Mouse (Mus musculus): ENCODE measurements around the gene Fcrlb. TPM values are rescaled to one million over a fixed set of nuclear protein-coding genes. Genes with fewer than 3 reads are reported as not detected.

Fcrlb gene
- polyA plus RNA-seq, 1 experiment = not detected

DNA sequence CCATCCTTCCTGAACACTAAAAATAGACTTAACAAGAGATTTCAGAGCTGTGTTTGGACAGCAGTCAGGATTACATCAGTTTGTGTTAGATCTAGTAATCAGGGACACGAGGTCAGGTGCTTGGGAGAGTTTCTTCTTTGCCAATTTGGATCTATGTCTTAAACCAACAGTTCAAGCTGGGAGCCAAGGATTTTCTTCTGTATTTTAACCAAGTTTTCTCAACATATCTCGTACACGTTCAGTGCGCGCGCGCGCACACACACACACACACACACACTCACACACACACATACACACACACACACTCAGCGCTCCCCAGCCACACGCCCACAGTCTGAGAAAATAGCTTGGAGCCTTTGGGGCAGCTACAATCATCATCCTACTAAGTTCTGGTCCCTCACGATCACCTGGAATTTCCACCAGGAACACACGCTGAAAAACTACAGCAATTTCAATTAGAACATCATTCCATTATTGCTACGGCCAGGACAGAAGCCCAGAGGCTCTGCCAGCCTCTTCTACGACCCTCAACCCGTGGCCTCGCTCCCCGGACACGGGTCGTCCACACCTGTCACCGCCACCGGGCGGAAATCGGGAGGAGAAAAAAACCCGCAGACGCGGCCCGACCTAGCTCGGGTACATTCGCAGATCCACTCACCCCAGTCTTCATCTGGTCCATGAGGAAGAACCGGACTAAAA lies 45.6 kb downstream of the Fcrlb start:
- TF ChIP-seq EP300 (IDR thresholded peaks at IDR 0.05; ENCODE audit: insufficient read depth, low read depth, low read length) (no peak), POLR2A (IDR thresholded peaks at IDR 0.05; ENCODE audit: insufficient read depth, low read length) (no peak), CTCF (IDR thresholded peaks at IDR 0.05; ENCODE audit: low read depth, low read length) (no peak)
- H3K36me3 ChIP-seq (ENCODE audit: control insufficient read depth, insufficient read depth, low read length, poor library complexity, severe bottlenecking) = no peaks in the 10 kb centered on the region
- no peaks in the 10 kb centered on the region for H3K4me1 ChIP-seq (ENCODE audit: control insufficient read depth, insufficient read depth, low read length)
- H3K9ac ChIP-seq (ENCODE audit: low read depth, poor library complexity, severe bottlenecking) = peak overlapping the region; percentile 76
- H3K27ac ChIP-seq (ENCODE audit: insufficient read depth, low read length) = no peak overlapping the region
- no peaks in the 10 kb centered on the region for H3K27me3 ChIP-seq (ENCODE audit: control insufficient read depth, insufficient read depth, low read length, poor library complexity, severe bottlenecking)
- peak overlapping the region; percentile 98 for H3K4me3 ChIP-seq (ENCODE audit: low read depth, low read length)
- H3K9me3 ChIP-seq (replicated peaks; ENCODE audit: control insufficient read depth, insufficient read depth, low read length, poor library complexity, severe bottlenecking) = no peaks in the 10 kb centered on the region

DNA sequence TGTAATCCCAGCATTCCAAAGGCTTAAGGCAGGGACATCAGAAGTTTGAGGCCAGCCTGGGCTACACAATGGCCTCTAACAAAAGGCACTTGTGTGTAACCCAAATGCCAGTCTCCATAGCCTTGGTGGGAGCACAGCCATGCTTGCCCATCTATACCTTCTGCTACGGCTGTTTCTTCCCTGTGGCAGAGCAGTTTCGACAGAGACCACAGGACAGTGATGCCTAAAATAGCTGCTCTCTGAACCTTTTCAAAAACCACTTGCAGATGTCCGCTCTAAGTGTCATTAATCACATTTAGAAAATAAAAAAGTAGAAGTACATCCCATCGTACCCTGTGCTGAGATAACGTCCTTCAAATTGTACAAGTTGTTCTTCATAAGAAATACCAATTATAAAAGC lies 47.3 kb downstream of the Fcrlb start:
- Histone ChIP-seq H3K27ac (ENCODE audit: insufficient read depth, low read length) (no peak overlapping the region), H3K4me3 (ENCODE audit: low read depth, low read length) (no peak overlapping the region), H3K9ac (ENCODE audit: low read depth, poor library complexity, severe bottlenecking) (no peak overlapping the region), H3K36me3 (ENCODE audit: control insufficient read depth, insufficient read depth, low read length, poor library complexity, severe bottlenecking) (no peaks in the 10 kb centered on the region), H3K4me1 (ENCODE audit: control insufficient read depth, insufficient read depth, low read length) (no peaks in the 10 kb centered on the region), H3K27me3 (ENCODE audit: control insufficient read depth, insufficient read depth, low read length, poor library complexity, severe bottlenecking) (no peaks in the 10 kb centered on the region), H3K9me3 (replicated peaks; ENCODE audit: control insufficient read depth, insufficient read depth, low read length, poor library complexity, severe bottlenecking) (no peaks in the 10 kb centered on the region)
- no peak for TF ChIP-seq CTCF (IDR thresholded peaks at IDR 0.05; ENCODE audit: low read depth, low read length)

DNA sequence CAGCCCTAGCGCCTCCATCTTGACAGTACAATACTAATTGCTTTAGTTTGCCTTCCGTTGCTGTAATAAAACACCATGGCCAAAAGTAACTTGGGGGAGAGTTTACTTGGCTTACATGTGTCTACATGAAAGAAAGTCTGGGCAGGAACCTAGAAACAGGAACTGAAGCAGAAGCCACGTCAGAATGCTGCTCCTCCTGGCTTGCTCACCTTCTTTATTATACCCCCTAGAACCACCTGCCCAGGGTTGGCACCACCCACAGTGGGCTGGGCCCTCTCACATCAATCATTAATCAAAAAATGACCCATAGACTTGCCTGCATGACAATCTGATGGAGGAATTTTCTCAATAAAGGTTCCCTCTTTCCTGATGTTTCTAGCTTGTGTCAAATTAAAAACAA lies 48.0 kb downstream of the Fcrlb start:
- Histone ChIP-seq H3K36me3 (ENCODE audit: control insufficient read depth, insufficient read depth, low read length, poor library complexity, severe bottlenecking) (no peaks in the 10 kb centered on the region), H3K27ac (ENCODE audit: insufficient read depth, low read length) (no peak overlapping the region), H3K9ac (ENCODE audit: low read depth, poor library complexity, severe bottlenecking) (no peak overlapping the region), H3K4me1 (ENCODE audit: control insufficient read depth, insufficient read depth, low read length) (no peaks in the 10 kb centered on the region), H3K4me3 (ENCODE audit: low read depth, low read length) (no peak overlapping the region), H3K9me3 (replicated peaks; ENCODE audit: control insufficient read depth, insufficient read depth, low read length, poor library complexity, severe bottlenecking) (no peaks in the 10 kb centered on the region), H3K27me3 (ENCODE audit: control insufficient read depth, insufficient read depth, low read length, poor library complexity, severe bottlenecking) (no peaks in the 10 kb centered on the region)
- TF ChIP-seq POLR2A (IDR thresholded peaks at IDR 0.05; ENCODE audit: insufficient read depth, low read length) = no peak
- TF ChIP-seq CTCF (IDR thresholded peaks at IDR 0.05; ENCODE audit: low read depth, low read length) = no peak
- TF ChIP-seq EP300 (IDR thresholded peaks at IDR 0.05; ENCODE audit: insufficient read depth, low read depth, low read length) = no peak

DNA sequence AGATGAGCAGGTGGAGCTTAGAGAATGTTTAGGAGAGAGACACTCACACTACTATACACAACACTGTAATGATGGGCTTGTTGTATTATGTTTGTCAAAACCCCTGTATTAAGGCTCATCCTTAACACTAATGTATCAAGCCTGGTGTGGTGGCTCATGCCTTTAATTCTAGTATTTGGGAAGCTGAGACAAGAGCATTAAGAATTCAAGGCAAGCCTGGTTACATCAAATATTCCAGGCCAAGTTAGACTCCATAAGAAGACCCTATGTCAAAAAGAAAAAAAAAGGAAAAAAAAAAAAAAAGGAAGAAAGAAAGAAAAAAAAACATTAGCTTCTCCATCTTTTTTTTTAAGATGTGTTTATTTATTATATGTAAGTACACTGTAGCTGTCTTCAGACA lies 48.5 kb downstream of the Fcrlb start:
- no peaks in the 10 kb centered on the region for H3K9me3 ChIP-seq (replicated peaks; ENCODE audit: control insufficient read depth, insufficient read depth, low read length, poor library complexity, severe bottlenecking)
- H3K4me3 ChIP-seq (ENCODE audit: low read depth, low read length) = no peak overlapping the region
- TF ChIP-seq EP300 (IDR thresholded peaks at IDR 0.05; ENCODE audit: insufficient read depth, low read depth, low read length) (no peak), POLR2A (IDR thresholded peaks at IDR 0.05; ENCODE audit: insufficient read depth, low read length) (no peak), CTCF (IDR thresholded peaks at IDR 0.05; ENCODE audit: low read depth, low read length) (no peak)
- no peak overlapping the region for H3K9ac ChIP-seq (ENCODE audit: low read depth, poor library complexity, severe bottlenecking)
- H3K27me3 ChIP-seq (ENCODE audit: control insufficient read depth, insufficient read depth, low read length, poor library complexity, severe bottlenecking) = no peaks in the 10 kb centered on the region
- no peak overlapping the region for H3K27ac ChIP-seq (ENCODE audit: insufficient read depth, low read length)
- no peaks in the 10 kb centered on the region for H3K4me1 ChIP-seq (ENCODE audit: control insufficient read depth, insufficient read depth, low read length)
- no peaks in the 10 kb centered on the region for H3K36me3 ChIP-seq (ENCODE audit: control insufficient read depth, insufficient read depth, low read length, poor library complexity, severe bottlenecking)

DNA sequence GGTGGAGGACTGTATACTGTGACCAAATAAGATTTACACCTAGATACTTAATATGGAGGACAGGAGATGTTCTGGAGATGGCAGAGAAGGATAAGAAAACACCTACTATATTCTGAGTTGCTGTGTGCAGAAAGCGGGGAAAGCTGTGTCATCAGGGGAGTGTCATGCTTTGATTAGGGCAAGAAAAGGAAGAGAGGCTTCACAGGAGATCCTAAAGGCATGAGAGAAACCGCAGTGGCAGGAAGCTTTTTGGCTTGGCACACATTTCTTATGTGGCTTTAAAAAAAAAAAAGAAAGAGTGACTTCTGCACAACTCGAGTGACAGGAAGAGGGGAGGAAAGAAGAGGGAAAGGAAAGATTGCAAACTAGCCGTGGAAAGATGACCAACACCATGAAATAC lies 49.7 kb downstream of the Fcrlb start:
- Histone ChIP-seq H3K9me3 (replicated peaks; ENCODE audit: control insufficient read depth, insufficient read depth, low read length, poor library complexity, severe bottlenecking) (no peaks in the 10 kb centered on the region), H3K36me3 (ENCODE audit: control insufficient read depth, insufficient read depth, low read length, poor library complexity, severe bottlenecking) (no peaks in the 10 kb centered on the region), H3K27ac (ENCODE audit: insufficient read depth, low read length) (no peak overlapping the region), H3K4me3 (ENCODE audit: low read depth, low read length) (no peak overlapping the region), H3K9ac (ENCODE audit: low read depth, poor library complexity, severe bottlenecking) (no peak overlapping the region), H3K4me1 (ENCODE audit: control insufficient read depth, insufficient read depth, low read length) (no peaks in the 10 kb centered on the region), H3K27me3 (ENCODE audit: control insufficient read depth, insufficient read depth, low read length, poor library complexity, severe bottlenecking) (no peaks in the 10 kb centered on the region)
- TF ChIP-seq EP300 (IDR thresholded peaks at IDR 0.05; ENCODE audit: insufficient read depth, low read depth, low read length) = no peak
- TF ChIP-seq CTCF (IDR thresholded peaks at IDR 0.05; ENCODE audit: low read depth, low read length) = no peak
- TF ChIP-seq POLR2A (IDR thresholded peaks at IDR 0.05; ENCODE audit: insufficient read depth, low read length) = no peak

DNA sequence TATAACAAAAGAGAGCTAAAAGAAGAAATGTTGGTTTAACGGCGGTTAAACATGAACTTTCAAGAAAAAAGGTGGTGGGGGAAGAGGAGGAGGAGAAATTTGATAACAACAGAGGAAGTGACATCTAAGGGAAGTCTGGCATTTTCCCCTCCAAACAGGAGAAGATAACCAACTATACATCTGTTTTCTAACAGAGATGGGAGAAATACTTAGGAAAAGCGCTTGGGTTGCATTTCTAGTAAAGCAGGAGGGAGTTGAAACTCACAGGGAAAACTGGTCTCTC lies 50.4 kb downstream of the Fcrlb start:
- no peak overlapping the region for H3K4me3 ChIP-seq (ENCODE audit: low read depth, low read length)
- no peak overlapping the region for H3K9ac ChIP-seq (ENCODE audit: low read depth, poor library complexity, severe bottlenecking)
- no peak overlapping the region for H3K27ac ChIP-seq (ENCODE audit: insufficient read depth, low read length)
- no peaks in the 10 kb centered on the region for H3K36me3 ChIP-seq (ENCODE audit: control insufficient read depth, insufficient read depth, low read length, poor library complexity, severe bottlenecking)
- H3K27me3 ChIP-seq (ENCODE audit: control insufficient read depth, insufficient read depth, low read length, poor library complexity, severe bottlenecking) = no peaks in the 10 kb centered on the region
- no peaks in the 10 kb centered on the region for H3K9me3 ChIP-seq (replicated peaks; ENCODE audit: control insufficient read depth, insufficient read depth, low read length, poor library complexity, severe bottlenecking)
- TF ChIP-seq CTCF (IDR thresholded peaks at IDR 0.05; ENCODE audit: low read depth, low read length) = no peak
- no peak for TF ChIP-seq EP300 (IDR thresholded peaks at IDR 0.05; ENCODE audit: insufficient read depth, low read depth, low read length)
- no peak for TF ChIP-seq POLR2A (IDR thresholded peaks at IDR 0.05; ENCODE audit: insufficient read depth, low read length)
- no peaks in the 10 kb centered on the region for H3K4me1 ChIP-seq (ENCODE audit: control insufficient read depth, insufficient read depth, low read length)
